Mouse (Mus musculus) forebrain, embryonic 14.5 days (tissue): ENCODE data around the gene Rad51b. TPM values are rescaled to one million over a fixed set of nuclear protein-coding genes. Genes with fewer than 3 reads are reported as not detected.

ENCODE experiments used
- ATAC-seq: fragments of 200-750 bp; cut with Nextera tagmentation; 2 replicates; pipeline ENCODE4 v1.8.0; 2017; ENCODE audit warnings: mild to moderate bottlenecking, moderate library complexity
- DNase-seq: peaks from one replicate; pipeline ENCODE4 v3.0.0-alpha.2; 2015; ENCODE audit warnings: low spot score
- H3K27ac ChIP-seq: fragments of 300-500 bp; sonication (generic); 2 replicates; pipeline ENCODE4 v1.5.1; 2014; ENCODE audit warnings: low read depth, mild to moderate bottlenecking, control low read depth, low read length, moderate library complexity
- H3K27me3 ChIP-seq: fragments of 300-500 bp; sonication (generic); replicated peaks from 2 replicates; pipeline ENCODE4 v1.6.1; 2014; ENCODE audit warnings: low read length, control low read depth, mixed read lengths; ENCODE audit not compliant: control insufficient read depth, insufficient read depth
- H3K36me3 ChIP-seq: fragments of 300-500 bp; sonication (generic); 2 replicates; pipeline ENCODE4 v1.6.1; 2014; ENCODE audit warnings: low read length, control low read depth; ENCODE audit not compliant: control insufficient read depth, insufficient read depth
- H3K4me1 ChIP-seq: fragments of 300-500 bp; sonication (generic); 2 replicates; pipeline ENCODE4 v1.6.1; 2014; ENCODE audit warnings: antibody characterized with exemption, low read length, control low read depth; ENCODE audit not compliant: control insufficient read depth, insufficient read depth
- H3K4me2 ChIP-seq: fragments of 300-500 bp; sonication (generic); 2 replicates; pipeline ENCODE4 v1.6.1; 2014; ENCODE audit warnings: mild to moderate bottlenecking, control low read depth, low read length
- H3K4me3 ChIP-seq: fragments of 300-500 bp; sonication (generic); 2 replicates; pipeline ENCODE4 v1.5.1; 2014; ENCODE audit warnings: low read depth, low read length, control low read depth
- H3K9ac ChIP-seq: fragments of 300-500 bp; sonication (generic); 2 replicates; pipeline ENCODE4 v1.6.1; 2014; ENCODE audit warnings: mild to moderate bottlenecking, low read length, control low read depth, moderate library complexity
- H3K9me3 ChIP-seq: fragments of 300-500 bp; sonication (generic); replicated peaks from 2 replicates; pipeline ENCODE4 v1.6.1; 2016; ENCODE audit warnings: low read length, control low read depth, mixed read lengths; ENCODE audit not compliant: control insufficient read depth
- WGBS: fragments of 180-500 bp; shearing (Covaris S2); extraction: QIAGEN DNeasy Blood & Tissue Kit; methylation state at CpG from one replicate; pipeline ENCODE4 v1.1.7; 2014; 5-methylcytosine and 5-hydroxymethylcytosine counted together
- polyA plus RNA-seq: library from polyadenylated mRNA; unstranded; fragments of >200 nt; fragmentation: Nextera tagmentation; extraction: Ambion mirVana; gene quantifications from 2 replicates; pipeline ENCODE4 v1.2.1, GENCODE M21; 2014

Gene Rad51b
- polyA plus RNA-seq, 1 experiment from 2014 or later: 3.5 TPM

DNA sequence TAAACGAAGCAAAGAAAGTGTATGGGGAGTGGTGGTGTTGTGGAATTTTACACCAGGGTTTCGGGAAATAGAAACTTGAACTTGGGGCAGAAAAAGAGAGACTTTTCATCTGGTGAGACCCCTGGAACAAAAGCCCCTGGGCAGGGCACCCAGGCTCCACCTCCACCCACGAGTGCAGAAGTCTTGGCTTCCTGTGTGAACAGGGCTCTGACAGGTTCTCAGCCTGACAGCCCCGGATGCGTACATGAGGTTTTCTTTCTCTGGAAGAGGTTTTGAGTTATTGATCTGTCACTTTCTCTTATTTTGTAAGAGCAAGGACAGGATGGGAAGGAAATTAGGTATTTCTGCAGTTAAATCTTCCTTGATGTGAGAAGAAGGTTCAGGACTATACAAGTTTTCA is 243.1 kb downstream of the Rad51b start:
- H3K4me3 ChIP-seq: no peak overlapping the region
- peaks cover 7% of the 10 kb centered on the region; the same call in 1 of the 2 replicates for H3K4me1 ChIP-seq
- no peaks in the 10 kb centered on the region for H3K9me3 ChIP-seq
- no peaks in the 10 kb centered on the region for H3K27me3 ChIP-seq
- WGBS: 63% methylated on average over 5 of the region's 5 CpGs
- no peaks in the 10 kb centered on the region for H3K36me3 ChIP-seq
- H3K4me2 ChIP-seq: no peak overlapping the region
- H3K27ac ChIP-seq: no peak overlapping the region
- no peak for ATAC-seq
- DNase-seq: no peak
- H3K9ac ChIP-seq: no peak overlapping the region

DNA sequence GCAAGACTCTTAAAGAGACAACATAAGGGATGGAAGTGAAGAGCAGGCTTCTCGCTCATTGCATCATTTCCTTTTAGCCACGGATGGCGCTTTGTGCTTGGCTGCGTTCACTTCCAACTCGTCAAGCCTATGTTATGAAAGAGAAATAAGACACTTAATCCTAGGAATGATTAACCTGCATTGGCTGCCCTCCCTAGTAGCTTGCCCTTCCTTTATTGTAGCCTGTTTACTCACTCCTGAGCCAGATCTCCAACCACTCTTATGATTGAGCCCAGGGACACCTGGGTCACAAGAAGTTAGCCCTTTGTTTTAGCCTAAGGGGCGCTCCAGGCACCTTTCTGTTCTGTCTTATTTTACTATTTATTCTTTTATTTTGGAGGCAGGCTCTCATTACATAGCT is 244.5 kb downstream of the Rad51b start:
- no peaks in the 10 kb centered on the region for H3K36me3 ChIP-seq
- H3K9me3 ChIP-seq: no peaks in the 10 kb centered on the region
- H3K27ac ChIP-seq: no peak overlapping the region
- H3K4me2 ChIP-seq: no peak overlapping the region
- 84% methylated on average over 6 of the region's 6 CpGs for WGBS
- no peak overlapping the region for H3K4me3 ChIP-seq
- no peak for ATAC-seq
- no peaks in the 10 kb centered on the region for H3K27me3 ChIP-seq
- H3K4me1 ChIP-seq: no peaks in the 10 kb centered on the region
- H3K9ac ChIP-seq: no peak overlapping the region
- DNase-seq: no peak

GRCm38 (mm10) chr12:79545063-79545462 is 248.0 kb downstream of the Rad51b start:
- Histone ChIP-seq H3K9me3 (no peaks in the 10 kb centered on the region), H3K4me2 (no peak overlapping the region), H3K9ac (no peak overlapping the region), H3K27me3 (no peaks in the 10 kb centered on the region), H3K4me3 (no peak overlapping the region), H3K36me3 (no peaks in the 10 kb centered on the region), H3K27ac (no peak overlapping the region), H3K4me1 (no peaks in the 10 kb centered on the region)
- WGBS: 82% methylated on average over 3 of the region's 3 CpGs
- no peak for ATAC-seq
- no peak for DNase-seq

DNA sequence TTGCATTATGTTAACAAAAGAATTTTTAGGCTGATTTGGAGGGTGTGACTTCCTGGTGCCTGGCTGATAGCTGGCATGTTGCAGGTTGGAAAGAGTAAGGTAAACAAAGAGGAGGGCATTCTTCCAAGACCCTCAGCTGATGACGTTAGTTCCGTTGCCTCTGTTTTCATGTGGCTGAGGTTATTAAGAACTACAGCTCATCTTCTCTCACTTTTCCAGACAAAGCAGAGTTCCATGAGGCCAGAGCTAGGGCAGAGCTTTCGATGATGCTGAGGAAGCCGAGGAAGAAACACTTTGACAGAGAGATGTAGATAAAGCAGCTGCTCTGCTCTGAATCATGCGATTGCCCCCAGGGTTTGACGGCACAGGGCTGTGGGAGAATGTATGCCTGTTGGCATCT is 250.5 kb downstream of the Rad51b start:
- Histone ChIP-seq H3K4me3 (no peak overlapping the region), H3K36me3 (no peaks in the 10 kb centered on the region), H3K27ac (no peak overlapping the region), H3K4me1 (no peaks in the 10 kb centered on the region), H3K9ac (no peak overlapping the region), H3K4me2 (no peak overlapping the region), H3K9me3 (no peaks in the 10 kb centered on the region), H3K27me3 (no peaks in the 10 kb centered on the region)
- WGBS: 65% methylated on average over 6 of the region's 6 CpGs
- DNase-seq: no peak
- ATAC-seq: no peak

- no peak overlapping the region for H3K4me2 ChIP-seq
- no peaks in the 10 kb centered on the region for H3K27me3 ChIP-seq
- no peak overlapping the region for H3K9ac ChIP-seq
- no peak for ATAC-seq
- no peaks in the 10 kb centered on the region for H3K9me3 ChIP-seq
- no peak overlapping the region for H3K4me3 ChIP-seq
- 65% methylated on average over 8 of the region's 8 CpGs for WGBS
- no peaks in the 10 kb centered on the region for H3K36me3 ChIP-seq
- no peak overlapping the region for H3K27ac ChIP-seq
- no peaks in the 10 kb centered on the region for H3K4me1 ChIP-seq
- DNase-seq: no peak
Observed at GRCm38 (mm10) chr12:79548607-79549330, 251.7 kb downstream of the Rad51b start.

- H3K4me3 ChIP-seq: no peak overlapping the region
- ATAC-seq: no peak
- no peak for DNase-seq
- no peak overlapping the region for H3K9ac ChIP-seq
- no peaks in the 10 kb centered on the region for H3K36me3 ChIP-seq
- no peak overlapping the region for H3K27ac ChIP-seq
- no peaks in the 10 kb centered on the region for H3K9me3 ChIP-seq
- H3K4me2 ChIP-seq: no peak overlapping the region
- H3K4me1 ChIP-seq: no peaks in the 10 kb centered on the region
- H3K27me3 ChIP-seq: no peaks in the 10 kb centered on the region
- WGBS: 61% methylated on average over 7 of the region's 7 CpGs
Observed at GRCm38 (mm10) chr12:79550049-79550682, 253.1 kb downstream of the Rad51b start.

GRCm38 (mm10) chr12:79551274-79551673 is 254.2 kb downstream of the Rad51b start:
- no peaks in the 10 kb centered on the region for H3K9me3 ChIP-seq
- no peak overlapping the region for H3K9ac ChIP-seq
- no peaks in the 10 kb centered on the region for H3K27me3 ChIP-seq
- no peak overlapping the region for H3K4me2 ChIP-seq
- ATAC-seq: no peak
- no peaks in the 10 kb centered on the region for H3K36me3 ChIP-seq
- H3K27ac ChIP-seq: no peak overlapping the region
- WGBS: 83% methylated on average over 1 of the region's 1 CpGs
- DNase-seq: no peak
- no peaks in the 10 kb centered on the region for H3K4me1 ChIP-seq
- no peak overlapping the region for H3K4me3 ChIP-seq

DNA sequence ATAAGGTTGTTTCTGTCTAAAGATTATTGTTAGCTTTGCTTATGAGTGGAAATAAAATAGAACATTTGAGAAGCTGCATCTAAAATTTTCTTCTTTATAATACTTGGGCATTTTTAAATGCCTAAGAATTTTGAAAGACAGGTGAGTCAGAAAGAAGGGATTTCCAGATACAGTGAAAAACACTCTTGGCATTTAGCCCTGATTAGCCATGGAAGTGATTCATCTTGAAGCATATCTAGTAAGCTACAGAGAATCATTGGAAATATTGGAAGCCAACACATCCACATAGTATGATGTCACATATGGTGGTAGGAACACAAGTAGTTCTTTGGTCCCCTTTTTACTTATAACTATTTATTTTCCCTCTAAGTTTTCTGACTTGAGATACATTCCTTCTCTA is 256.0 kb downstream of the Rad51b start:
- Histone ChIP-seq H3K4me1 (no peaks in the 10 kb centered on the region), H3K9me3 (no peaks in the 10 kb centered on the region), H3K4me3 (no peak overlapping the region), H3K27me3 (no peaks in the 10 kb centered on the region), H3K4me2 (no peak overlapping the region), H3K9ac (no peak overlapping the region), H3K27ac (no peak overlapping the region), H3K36me3 (no peaks in the 10 kb centered on the region)
- DNase-seq: no peak
- no peak for ATAC-seq

GRCm38 (mm10) chr12:79557904-79558303 is 260.8 kb downstream of the Rad51b start:
- no peaks in the 10 kb centered on the region for H3K36me3 ChIP-seq
- H3K9ac ChIP-seq: no peak overlapping the region
- no peak overlapping the region for H3K4me2 ChIP-seq
- H3K27me3 ChIP-seq: no peaks in the 10 kb centered on the region
- ATAC-seq (no peak), DNase-seq (no peak)
- H3K4me3 ChIP-seq: no peak overlapping the region
- no peaks in the 10 kb centered on the region for H3K4me1 ChIP-seq
- WGBS: 91% methylated on average over 5 of the region's 5 CpGs
- H3K27ac ChIP-seq: no peak overlapping the region
- no peaks in the 10 kb centered on the region for H3K9me3 ChIP-seq
